Comparison of ENCODE assay signal across 8 mouse cellular contexts in genomic region chr1:153424770-153425584, GRCm38 (mm10). TPM values are rescaled to one million over a fixed set of nuclear protein-coding genes. Genes with fewer than 3 reads are reported as not detected.
DNase-seq lines count a peak whose midpoint lies in the region; ATAC-seq and TF ChIP-seq lines count a peak whose summit lies in the region.

Gene Shcbp1l, plus strand, starts transcription at chr1:153425162.

- peak within 1 kb of the TSS; percentile 51 for H3K9ac ChIP-seq in ES-E14 (ENCODE audit: insufficient read depth, low read depth, low read length, poor library complexity, severe bottlenecking)
- peak within 1 kb of the TSS; percentile 74 for H3K9ac ChIP-seq in forebrain, postnatal 0 days

- peak; percentile 75 for TF ChIP-seq POLR2A in cerebellum, adult 2 months (IDR thresholded peaks at IDR 0.05; ENCODE audit: borderline replicate concordance, insufficient read depth, low read length)
- TF ChIP-seq POLR2A in lung, adult 2 months (IDR thresholded peaks at IDR 0.05; ENCODE audit: borderline replicate concordance, extremely low read depth, low read depth, low read length): peak; percentile 11; the same call in 1 of the 2 replicates
- peak; percentile 43; the same call in 1 of the 2 replicates for TF ChIP-seq POLR2A in olfactory bulb, adult 2 months (IDR thresholded peaks at IDR 0.05; ENCODE audit: insufficient read depth, low read depth, low read length)
- peak; percentile 28 for TF ChIP-seq POLR2A in thymus, adult 2 months (IDR thresholded peaks at IDR 0.05; ENCODE audit: control insufficient read depth, extremely low read depth, insufficient read depth, low read length, poor library complexity)

- peak; percentile 81 for DNase-seq in ES-E14 (ENCODE audit: low read depth, low spot score)
- DNase-seq in cerebellum, adult 2 months: peak; percentile 77
- DNase-seq in forebrain, postnatal 0 days: peak; percentile 87
- peak; percentile 47 to 57 for DNase-seq in heart, postnatal 36 days
- peak; percentile 74 to 79 for DNase-seq in layer of hippocampus, adult 2 months (ENCODE audit: low spot score in 2 of 2)
- DNase-seq in lung, adult 2 months: peak; percentile 41
- DNase-seq in thymus, adult 2 months: peak; percentile 74

- no peaks in the 10 kb centered on the region for H3K27me3 ChIP-seq in cerebellum, adult 2 months (ENCODE audit: control insufficient read depth, insufficient read depth, low read length)
- H3K27me3 ChIP-seq in forebrain, postnatal 0 days (ENCODE audit: insufficient read depth, low read length): no peaks in the 10 kb centered on the region
- H3K27me3 ChIP-seq in thymus, adult 2 months (ENCODE audit: control insufficient read depth, insufficient read depth, low read length): no peaks in the 10 kb centered on the region

- H3K4me2 ChIP-seq in forebrain, postnatal 0 days (ENCODE audit: low read depth): peak within 1 kb of the TSS; percentile 96

- H3K4me3 ChIP-seq in ES-E14 (ENCODE audit: insufficient read depth in 1 of 2, low read depth in 1 of 2, low read length in 2 of 2, poor library complexity in 1 of 2, severe bottlenecking in 1 of 2): peak within 1 kb of the TSS; percentile 59 to 66
- peak within 1 kb of the TSS; percentile 59 for H3K4me3 ChIP-seq in cerebellum, adult 2 months (replicated peaks; ENCODE audit: insufficient read depth, low read depth, low read length)
- H3K4me3 ChIP-seq in forebrain, postnatal 0 days (ENCODE audit: low read depth, low read length): peak within 1 kb of the TSS; percentile 55
- peak within 1 kb of the TSS; percentile 73 for H3K4me3 ChIP-seq in layer of hippocampus, adult 2 months
- peak within 1 kb of the TSS; percentile 54 for H3K4me3 ChIP-seq in lung, adult 2 months (replicated peaks; ENCODE audit: extremely low read depth, low read depth, low read length)
- H3K4me3 ChIP-seq in olfactory bulb, adult 2 months (ENCODE audit: insufficient read depth, low read depth, low read length): peak within 1 kb of the TSS; percentile 65
- peak within 1 kb of the TSS; percentile 41 for H3K4me3 ChIP-seq in thymus, adult 2 months (ENCODE audit: control insufficient read depth, insufficient read depth, low read length)

- intact Hi-C loops in heart, postnatal 36 days (cut with DNase I): no loop called here

- TF ChIP-seq CTCF in cerebellum, adult 2 months (IDR thresholded peaks at IDR 0.05; ENCODE audit: borderline replicate concordance, insufficient read depth, low read depth, low read length): no peak
- TF ChIP-seq CTCF in forebrain, postnatal 0 days (IDR thresholded peaks at IDR 0.05; ENCODE audit: low read depth): no peak
- no peak for TF ChIP-seq CTCF in layer of hippocampus, adult 2 months (conservative IDR thresholded peaks at IDR 0.05)
- no peak for TF ChIP-seq CTCF in lung, adult 2 months (IDR thresholded peaks at IDR 0.05; ENCODE audit: insufficient read depth, low read length)
- no peak for TF ChIP-seq CTCF in olfactory bulb, adult 2 months (IDR thresholded peaks at IDR 0.05; ENCODE audit: insufficient read depth, low read depth, low read length)
- 0 out of 2 replicates have a peak, but pooled peaks have one; percentile 36 for TF ChIP-seq CTCF in thymus, adult 2 months (IDR thresholded peaks at IDR 0.05; ENCODE audit: borderline replicate concordance, control insufficient read depth, extremely low read depth, insufficient read depth, low read length, poor library complexity)

- no peaks in the 10 kb centered on the region for H3K36me3 ChIP-seq in ES-E14 (ENCODE audit: control insufficient read depth, insufficient read depth, low read length, poor library complexity, severe bottlenecking)
- H3K36me3 ChIP-seq in forebrain, postnatal 0 days (ENCODE audit: insufficient read depth): no peaks in the 10 kb centered on the region
- H3K36me3 ChIP-seq in thymus, adult 2 months (ENCODE audit: control insufficient read depth, insufficient read depth, low read length): no peaks in the 10 kb centered on the region

- H3K9me3 ChIP-seq in ES-E14 (ENCODE audit: control insufficient read depth, insufficient read depth, low read depth, low read length): no peaks in the 10 kb centered on the region
- H3K9me3 ChIP-seq in forebrain, postnatal 0 days (ENCODE audit: low read length): no peaks in the 10 kb centered on the region

- in situ Hi-C loops in ES-E14 (cut with MboI; ENCODE audit: low sequenced_read_pairs in 2 of 2, unreplicated experiment in 2 of 2): no loop called here

- peaks cover 1 to 8% of the 10 kb centered on the region in 2 experiments; a peak in 2 of 4 replicates for H3K4me1 ChIP-seq in ES-E14 (ENCODE audit: control insufficient read depth in 2 of 2, insufficient read depth in 2 of 2, low read length in 2 of 2, poor library complexity in 1 of 2)
- H3K4me1 ChIP-seq in cerebellum, adult 2 months (ENCODE audit: control insufficient read depth, insufficient read depth, low read length): no peaks in the 10 kb centered on the region
- peaks cover 6% of the 10 kb centered on the region; the same call in 1 of the 2 replicates for H3K4me1 ChIP-seq in forebrain, postnatal 0 days (ENCODE audit: insufficient read depth)
- H3K4me1 ChIP-seq in lung, adult 2 months (ENCODE audit: control insufficient read depth, insufficient read depth, low read length): no peaks in the 10 kb centered on the region; the same call in 1 of the 2 replicates
- peaks cover 12% of the 10 kb centered on the region for H3K4me1 ChIP-seq in olfactory bulb, adult 2 months (ENCODE audit: control insufficient read depth, insufficient read depth, low read length)
- peaks cover 21% of the 10 kb centered on the region for H3K4me1 ChIP-seq in thymus, adult 2 months (replicated peaks; ENCODE audit: control insufficient read depth, insufficient read depth, low read length)

- ATAC-seq in forebrain, postnatal 0 days: peak; percentile 93

- H3K27ac ChIP-seq in ES-E14 (ENCODE audit: insufficient read depth, low read depth, low read length, poor library complexity, severe bottlenecking): no peak within 1 kb of the TSS
- peak within 1 kb of the TSS; percentile 64 for H3K27ac ChIP-seq in cerebellum, adult 2 months (ENCODE audit: insufficient read depth, low read length)
- peak within 1 kb of the TSS; percentile 54; the same call in 1 of the 2 replicates for H3K27ac ChIP-seq in forebrain, postnatal 0 days (ENCODE audit: low read depth, low read length)
- peak within 1 kb of the TSS; percentile 92 for H3K27ac ChIP-seq in layer of hippocampus, adult 2 months
- 0 out of 2 replicates have a peak within 1 kb of the TSS, but pooled peaks have one; percentile 55 for H3K27ac ChIP-seq in olfactory bulb, adult 2 months (ENCODE audit: insufficient read depth, low read depth, low read length)
- no peak within 1 kb of the TSS for H3K27ac ChIP-seq in thymus, adult 2 months (ENCODE audit: control insufficient read depth, insufficient read depth, low read length)

- 3% methylated on average over 60 of the region's 60 CpGs for WGBS in cerebellum, adult 2 months
- WGBS in forebrain, postnatal 0 days: 2% methylated on average over 60 of the region's 60 CpGs
- WGBS in lung, adult 2 months: 7% methylated on average over 60 of the region's 60 CpGs
- WGBS in olfactory bulb, adult 2 months: 4% methylated on average over 60 of the region's 60 CpGs
- WGBS in thymus, adult 2 months: 5% methylated on average over 60 of the region's 60 CpGs

TF ChIP-seq in ES-E14, 5 proteins besides CTCF, POLR2A, EP300 and RAD21:
- TF ChIP-seq ZC3H11A (IDR thresholded peaks at IDR 0.05; ENCODE audit: borderline replicate concordance, low read depth, low read length): no peak
- TF ChIP-seq ZNF384 (IDR thresholded peaks at IDR 0.05; ENCODE audit: low read depth, low read length): no peak
- no peak for TF ChIP-seq CHD2 (IDR thresholded peaks at IDR 0.05; ENCODE audit: low read depth, low read length)
- TF ChIP-seq HCFC1 (IDR thresholded peaks at IDR 0.05; ENCODE audit: borderline replicate concordance, insufficient read depth, low read length): no peak
- TF ChIP-seq MAFK (IDR thresholded peaks at IDR 0.05; ENCODE audit: insufficient read depth, low read depth, low read length): no peak

RNA-seq across cellular contexts. Expression of gene Shcbp1l, which starts in this region (rescaled TPM):
- 2.3 and 3.1 TPM in 2 replicates for total RNA-seq in ES-E14 (2012; rRNA removed)
- polyA plus RNA-seq in cerebellum, adult 2 months (2012; rRNA removed): 5.8 and 7.0 TPM in 2 replicates
- total RNA-seq in forebrain, postnatal 0 days (2014; rRNA removed): 3.1 and 3.3 TPM in 2 replicates
- polyA plus RNA-seq in forebrain, postnatal 0 days (2015; fragmentation: Nextera tagmentation; extraction: Ambion mirVana): 0.67 and 1.4 TPM in 2 replicates
- not detected for total RNA-seq in heart, postnatal 36 days (2021)
- 1 to 10 TPM; 4.8 to 6.3 TPM for total RNA-seq in layer of hippocampus, adult 2 months (2021)
- polyA plus RNA-seq in lung, adult 2 months (2012; rRNA removed): 0.13 and 0.28 TPM in 2 replicates
- not detected in 2 replicates for polyA plus RNA-seq in olfactory bulb, adult 2 months (2012; ENCODE audit: insufficient read depth, insufficient read length, low replicate concordance, missing spikeins)
- polyA plus RNA-seq in thymus, adult 2 months (2012; rRNA removed): 0.94 and 1.1 TPM in 2 replicates

Comparison
In these comparisons a context has a peak if more than half of its experiments do, and no peak if none do; other contexts are left out.
1. Peak in DNase-seq in heart, postnatal 36 days; RNA of the gene not detected or under 1 TPM.
2. Peak in DNase-seq and H3K4me3 ChIP-seq in lung, adult 2 months; RNA of the gene not detected or under 1 TPM.
3. H3K27ac ChIP-seq: peak in cerebellum, adult 2 months (single experiment), forebrain, postnatal 0 days (single experiment), layer of hippocampus, adult 2 months (single experiment) and olfactory bulb, adult 2 months (single experiment); none in ES-E14 (single experiment) and thymus, adult 2 months (single experiment).
4. POLR2A ChIP-seq: peak in every context shown above with its lines; median percentile 75 in cerebellum, adult 2 months; 43 in olfactory bulb, adult 2 months; 28 in thymus, adult 2 months; 11 in lung, adult 2 months.
5. Peak in every context shown above with its lines, with median percentiles within 50 percentile points of each other: DNase-seq and H3K4me3 ChIP-seq.